Mouse (Mus musculus) colon, adult 2 months (tissue): Measurements from ENCODE around the gene Khdc4. TPM values are rescaled to one million over a fixed set of nuclear protein-coding genes. Genes with fewer than 3 reads are reported as not detected.

Source experiments
- polyA plus RNA-seq: library from polyadenylated mRNA; depleted of rRNA; stranded (reverse); fragments of >200 nt; gene quantifications from 2 replicates; pipeline ENCODE4 v1.2.3, GENCODE M21; 2012; rRNA removed

The Khdc4 gene
- polyA plus RNA-seq, result 51.3 and 58.9 TPM in 2 replicates

GRCm38 (mm10) chr3:88684980-88685941, at the start of gene Khdc4:
TSS of gene Khdc4 (plus strand) at chr3:88685803.

GRCm38 (mm10) chr3:88652846-88653515, 32.6 kb upstream of the Khdc4 start, which contains the start of gene Rxfp4:
TSS of gene Rxfp4 (minus strand) at chr3:88653142.

GRCm38 (mm10) chr3:88716399-88717197, 31.0 kb downstream of the Khdc4 start, which contains the start of gene Rit1:
TSS of gene Rit1 (plus strand) at chr3:88716838.

Other genes with a start within 250 kb of the Khdc4 start
- 233 and 295 TPM in 2 replicates for gene Sema4a, start 224.6 kb upstream of the Khdc4 start, polyA plus RNA-seq
- gene Lmna, start 175.8 kb upstream of the Khdc4 start, polyA plus RNA-seq, result 812 and 822 TPM in 2 replicates
- 1.0 and 1.1 TPM in 2 replicates for gene Mex3a, start 153.4 kb upstream of the Khdc4 start, polyA plus RNA-seq
- 407 and 425 TPM in 2 replicates for gene Rab25, start 137.5 kb upstream of the Khdc4 start, polyA plus RNA-seq
- 210 and 235 TPM in 2 replicates for gene Lamtor2, start 132.7 kb upstream of the Khdc4 start, polyA plus RNA-seq
- gene Ubqln4, start 132.0 kb upstream of the Khdc4 start, polyA plus RNA-seq, result 52.6 and 60.7 TPM in 2 replicates
- 178 and 186 TPM in 2 replicates for gene Ssr2, start 109.9 kb upstream of the Khdc4 start, polyA plus RNA-seq
- gene Arhgef2, start 79.8 kb upstream of the Khdc4 start, polyA plus RNA-seq, result 67.5 and 68.7 TPM in 2 replicates
- 0.21 and 0.41 TPM in 2 replicates for gene Rxfp4, start 32.7 kb upstream of the Khdc4 start, polyA plus RNA-seq
- gene Rit1, start 31.0 kb downstream of the Khdc4 start, polyA plus RNA-seq, result 45.6 and 48.8 TPM in 2 replicates
- 5.8 and 6.2 TPM in 2 replicates for gene Syt11, start 89.4 kb downstream of the Khdc4 start, polyA plus RNA-seq
- gene Gon4l, start 149.4 kb downstream of the Khdc4 start, polyA plus RNA-seq, result 9.2 and 11.5 TPM in 2 replicates
- gene Msto1, start 228.2 kb downstream of the Khdc4 start, polyA plus RNA-seq, result 19.9 and 25.5 TPM in 2 replicates